Mouse (Mus musculus): ENCODE measurements around the gene Snrk. TPM values are rescaled to one million over a fixed set of nuclear protein-coding genes. Genes with fewer than 3 reads are reported as not detected.

Gene Snrk
- total RNA-seq, 4 experiments from 2014 or later: 37.1 to 69.7 (median 59.6) TPM

DNA sequence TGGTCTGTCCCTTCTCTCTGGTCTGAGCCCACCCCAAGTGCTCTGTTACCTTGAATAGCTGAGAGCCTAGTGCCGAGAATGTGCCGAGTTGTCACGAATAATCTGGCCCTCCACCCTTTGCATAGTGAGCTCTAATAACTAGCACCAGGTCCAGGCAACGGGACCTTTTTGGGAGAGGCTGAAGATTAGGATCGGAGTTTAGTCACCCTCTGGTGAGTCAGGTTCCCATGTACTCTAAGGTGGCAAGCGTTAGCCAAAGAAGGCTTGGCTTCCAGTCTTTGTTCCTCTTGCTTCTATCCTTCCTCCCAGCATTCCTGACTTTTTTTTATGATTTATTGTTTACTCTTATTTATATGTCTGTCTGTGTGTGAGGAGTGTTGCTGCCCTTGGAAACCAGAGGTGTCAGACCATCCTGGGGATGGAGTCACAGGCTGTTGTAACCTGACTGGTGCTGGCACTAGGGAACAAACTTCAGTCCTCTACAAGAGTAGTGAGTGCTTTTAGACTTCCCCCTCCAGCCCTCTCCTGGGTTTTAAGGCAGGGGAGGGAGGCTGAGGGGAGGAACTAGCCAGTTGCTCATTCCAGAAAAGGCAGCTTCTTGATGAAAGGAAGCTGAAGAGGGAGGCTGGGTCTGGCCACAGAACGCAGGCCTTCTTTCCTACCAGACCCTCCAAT is 9.2 kb upstream of the Snrk start:
- no peak for DNase-seq (ENCODE audit: low spot score in 2 of 2)

GRCm38 (mm10) chr9:122109553-122110225 is 7.4 kb upstream of the Snrk start:
- peak; percentile 61 to 80 for DNase-seq (ENCODE audit: low spot score in 2 of 2)

DNA sequence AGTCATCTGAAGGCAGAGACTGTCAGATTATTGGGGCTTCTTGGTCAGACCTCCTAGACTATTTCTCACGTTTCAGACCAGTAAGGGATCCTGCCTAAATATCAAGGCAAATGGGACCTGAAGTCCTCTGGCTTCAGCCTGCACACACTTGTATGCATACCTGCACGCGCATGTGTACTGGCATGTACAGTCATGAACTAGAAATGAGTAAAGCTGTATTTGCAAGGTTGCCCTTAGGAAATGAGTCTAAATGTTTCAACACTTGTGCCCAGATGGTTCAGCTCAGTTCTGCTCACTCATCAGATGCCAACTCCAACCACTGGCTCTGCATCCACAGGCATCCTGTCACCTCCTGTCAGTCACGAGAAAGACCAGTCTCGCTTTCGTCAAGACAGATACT is 6.6 kb upstream of the Snrk start:
- no peak for DNase-seq (ENCODE audit: low spot score in 2 of 2)

DNA sequence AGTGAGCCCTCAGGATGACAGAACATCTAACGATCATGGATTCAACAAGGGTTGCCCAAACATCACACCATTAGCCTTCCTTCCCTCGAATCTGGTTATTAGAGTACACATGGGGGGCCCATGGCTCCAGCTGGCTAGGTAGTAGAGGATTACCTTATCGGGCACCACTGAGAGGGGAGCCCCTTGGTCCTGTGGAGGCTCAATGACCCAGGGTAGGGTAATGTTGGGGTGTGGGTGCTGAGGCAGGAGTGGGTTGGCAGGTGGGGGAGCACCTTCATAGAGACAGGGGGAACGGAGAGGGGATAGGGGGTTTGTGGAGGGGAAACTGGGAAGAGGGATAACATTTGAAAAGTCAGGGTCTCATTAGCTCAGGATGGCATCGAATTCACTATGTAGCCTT is 6.1 kb upstream of the Snrk start:
- DNase-seq (ENCODE audit: low spot score in 2 of 2): no peak

- DNase-seq (ENCODE audit: low spot score in 2 of 2): peak; percentile 24 to 34
Measured at GRCm38 (mm10) chr9:122115552-122115951, 1.5 kb upstream of the Snrk start.

DNA sequence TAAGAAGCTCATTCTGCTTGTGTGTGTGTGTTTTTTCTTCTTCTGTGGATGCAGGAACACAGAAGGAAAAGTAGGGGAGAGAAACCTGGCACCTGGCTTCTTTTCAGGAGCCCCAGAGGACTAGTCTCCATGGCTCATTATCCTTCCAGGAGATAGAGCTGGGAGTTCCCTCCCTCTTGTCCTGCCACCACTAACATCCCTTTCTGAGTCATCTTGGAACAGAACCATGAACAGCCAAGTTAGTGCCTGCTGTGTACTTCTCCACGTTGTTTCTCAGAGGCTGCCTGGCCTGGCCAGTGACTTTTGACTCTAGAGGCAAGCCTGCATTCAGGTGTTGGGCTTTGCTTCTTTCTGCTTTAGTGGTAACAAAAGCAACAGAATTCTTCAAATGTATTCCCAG is 707 bp upstream of the Snrk start:
- no peak for DNase-seq (ENCODE audit: low spot score in 2 of 2)

DNA sequence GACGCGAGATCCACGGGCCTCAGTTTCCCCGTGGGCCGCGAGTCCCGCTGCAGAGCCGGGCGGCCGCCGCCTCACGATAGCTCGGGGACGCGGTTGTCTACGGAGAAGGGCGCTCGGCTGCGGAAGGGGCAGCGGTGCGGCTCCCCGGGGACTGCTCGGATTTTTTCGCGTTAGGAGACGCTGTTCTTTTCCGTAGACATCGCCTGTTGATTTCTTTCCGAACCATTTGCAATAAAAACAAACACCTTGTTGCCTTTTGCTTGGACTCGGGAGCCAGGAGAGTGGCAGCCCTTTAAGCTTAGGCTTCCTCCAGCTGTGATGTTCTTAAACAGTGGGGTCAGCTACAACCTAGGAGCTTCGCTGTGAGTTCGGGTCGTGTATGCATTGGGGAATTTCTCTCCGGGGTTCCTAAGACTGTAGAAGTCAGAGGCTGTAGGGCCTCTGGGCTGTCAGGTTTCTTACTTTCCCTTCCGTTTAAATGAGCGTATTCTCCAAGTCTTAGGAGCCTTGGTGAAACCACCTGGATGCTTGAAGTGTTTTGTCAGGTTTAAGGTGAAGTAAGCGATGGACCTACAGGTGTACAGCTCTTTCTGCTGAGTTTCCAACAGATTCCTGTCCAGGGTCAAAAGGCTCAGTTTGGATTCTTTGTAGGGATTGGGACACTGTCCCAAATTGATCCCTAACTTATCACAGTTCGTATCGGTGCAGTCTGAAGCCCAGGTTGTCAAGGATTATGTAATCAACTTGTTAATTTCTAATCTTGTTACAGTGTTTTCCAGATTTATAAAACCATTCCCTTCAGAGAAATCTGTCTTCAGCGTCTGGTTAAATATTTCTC is 845 bp downstream of the Snrk start:
- no peak for DNase-seq (ENCODE audit: low spot score in 2 of 2)

DNA sequence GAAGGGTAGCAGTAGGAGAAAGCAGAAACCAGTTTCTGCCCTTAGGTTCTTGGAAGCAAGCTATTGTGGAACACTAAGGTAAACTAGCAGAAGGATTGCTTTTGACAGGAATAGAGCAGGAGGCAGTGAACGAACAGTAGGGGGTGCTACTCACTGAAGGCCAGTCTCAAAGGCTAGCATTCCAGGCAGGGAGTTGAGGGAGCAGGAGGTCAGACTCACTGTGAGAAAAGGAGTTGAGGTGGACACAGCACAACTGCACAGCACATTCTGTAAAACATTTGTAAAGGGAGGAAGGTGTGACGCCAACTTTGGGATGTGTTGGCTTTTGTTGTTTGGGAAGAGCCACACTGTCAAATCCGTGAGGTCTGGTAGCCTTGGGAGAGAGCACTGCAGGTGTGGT is 3.0 kb downstream of the Snrk start:
- peak; percentile 35 to 41 for DNase-seq (ENCODE audit: low spot score in 2 of 2)

DNA sequence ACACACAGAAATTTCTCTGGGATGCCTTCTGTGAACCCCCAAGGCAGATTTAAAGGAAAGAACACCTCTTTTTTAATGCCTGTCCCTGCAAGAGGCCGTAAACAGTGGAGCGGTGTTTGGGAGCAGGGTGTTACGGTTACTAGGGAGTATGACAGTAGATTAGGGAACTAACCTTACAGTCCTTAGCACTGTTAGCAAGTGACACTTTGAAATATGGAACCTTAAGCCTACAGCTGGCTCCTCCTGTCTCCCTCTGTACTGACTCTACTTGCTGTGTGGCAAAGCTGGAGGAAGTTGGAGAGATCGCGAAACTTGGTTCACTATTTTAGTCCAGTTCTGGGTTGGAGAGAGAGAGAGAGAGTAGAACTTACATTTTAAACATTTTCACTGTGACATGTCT is 5.0 kb downstream of the Snrk start:
- DNase-seq (ENCODE audit: low spot score in 2 of 2): no peak

GRCm38 (mm10) chr9:122123181-122123580 is 6.1 kb downstream of the Snrk start:
- DNase-seq (ENCODE audit: low spot score in 2 of 2): no peak

DNA sequence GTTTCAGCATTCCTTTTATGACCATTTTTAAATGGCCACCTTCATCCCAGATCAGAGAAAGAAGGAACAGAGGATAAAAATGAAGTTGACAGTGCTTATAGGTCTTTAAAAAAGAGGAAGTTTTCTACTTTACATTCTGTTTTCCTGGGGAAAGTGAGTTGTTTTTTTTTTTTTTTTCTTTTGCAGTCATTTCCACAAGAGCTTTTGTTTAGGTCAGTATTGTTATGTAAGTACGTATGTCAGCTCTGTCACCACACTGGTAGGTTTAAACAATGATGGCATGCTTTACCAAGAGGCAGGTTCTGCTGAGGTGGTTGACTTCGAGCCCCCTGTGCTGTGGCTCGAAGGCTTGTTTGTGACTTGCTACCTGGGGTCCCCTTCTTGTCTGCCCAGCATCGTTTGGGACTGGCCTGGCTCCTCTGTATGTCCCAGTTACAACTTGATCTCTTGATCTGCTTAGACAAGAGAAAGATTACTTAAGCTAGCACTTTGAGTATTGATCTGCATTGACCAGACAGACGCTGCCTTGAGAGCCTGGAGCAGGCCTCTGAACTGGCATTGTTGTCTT is 8.7 kb downstream of the Snrk start:
- DNase-seq (ENCODE audit: low spot score in 2 of 2): no peak

- DNase-seq (ENCODE audit: low spot score in 2 of 2): no peak
Measured at GRCm38 (mm10) chr9:122126790-122127189, 9.7 kb downstream of the Snrk start.

- DNase-seq (ENCODE audit: low spot score in 2 of 2): no peak
Measured at GRCm38 (mm10) chr9:122127271-122127785, 10.3 kb downstream of the Snrk start.

DNA sequence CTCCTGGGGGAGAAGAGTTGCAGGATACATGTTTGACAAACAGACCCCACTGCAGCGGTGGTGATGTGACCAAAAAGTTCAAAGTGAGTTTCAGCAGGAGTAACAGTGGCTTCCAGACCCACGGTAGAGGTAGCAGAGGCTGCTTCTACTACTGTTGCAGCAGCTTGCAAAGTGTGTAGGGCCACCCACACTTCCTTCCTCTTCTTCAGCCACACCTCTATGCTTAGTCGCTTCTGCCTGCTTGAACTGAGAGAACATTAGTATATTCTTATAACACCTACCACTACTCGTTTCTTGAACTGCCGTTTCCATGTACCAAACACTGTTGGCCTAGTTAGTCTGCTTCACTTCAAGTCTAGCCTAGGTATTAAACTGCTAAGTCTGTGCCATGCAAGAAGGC is 11.6 kb downstream of the Snrk start:
- no peak for DNase-seq (ENCODE audit: low spot score in 2 of 2)

DNA sequence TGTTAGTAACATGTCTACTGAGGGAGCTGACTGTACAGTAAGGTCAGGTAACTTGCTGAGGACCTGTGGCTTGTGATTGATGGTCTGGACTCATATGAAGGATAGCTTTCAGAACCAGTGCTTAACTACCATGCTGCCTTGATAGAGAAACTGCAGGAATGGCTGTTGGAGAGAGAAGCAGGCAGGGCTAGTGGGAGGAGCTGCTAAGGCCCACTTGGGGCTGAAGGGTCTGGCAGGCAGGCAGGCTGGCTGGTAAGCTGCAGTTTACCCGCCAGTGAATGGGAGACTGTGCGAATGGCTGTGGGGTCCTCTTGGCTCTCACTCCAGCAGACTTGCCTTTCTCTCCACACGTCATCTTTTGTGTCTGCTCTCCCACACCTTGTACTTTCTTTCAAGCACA is 13.6 kb downstream of the Snrk start:
- DNase-seq (ENCODE audit: low spot score in 2 of 2): no peak

- DNase-seq (ENCODE audit: low spot score in 2 of 2): no peak
Measured at GRCm38 (mm10) chr9:122132145-122132544, 15.1 kb downstream of the Snrk start.

- DNase-seq (ENCODE audit: low spot score in 2 of 2): no peak
Measured at GRCm38 (mm10) chr9:122135095-122135884, 18.2 kb downstream of the Snrk start.

GRCm38 (mm10) chr9:122135885-122136170 is 18.8 kb downstream of the Snrk start:
- DNase-seq (ENCODE audit: low spot score in 2 of 2): no peak

DNA sequence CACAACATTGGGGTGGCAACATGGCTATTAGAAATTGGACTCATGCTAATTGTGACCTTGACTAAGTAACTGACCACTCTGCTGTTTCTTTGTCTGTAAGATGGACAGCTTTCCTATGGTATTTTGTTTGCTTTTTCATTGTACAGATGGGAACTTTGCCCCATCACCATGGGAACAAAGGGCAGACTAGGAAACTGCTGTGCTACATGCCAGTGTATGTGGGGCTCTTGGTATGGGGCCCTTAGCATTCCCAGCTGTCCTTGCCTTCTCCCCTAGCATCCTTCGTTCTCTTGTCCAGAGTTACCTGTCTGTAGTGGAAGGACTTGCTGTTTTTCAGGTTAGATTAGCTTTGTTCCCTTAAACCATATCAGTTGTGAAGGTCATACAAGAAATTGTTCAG is 20.9 kb downstream of the Snrk start:
- no peak for DNase-seq (ENCODE audit: low spot score in 2 of 2)

GRCm38 (mm10) chr9:122138371-122139029 is 21.4 kb downstream of the Snrk start:
- no peak for DNase-seq (ENCODE audit: low spot score in 2 of 2)

DNA sequence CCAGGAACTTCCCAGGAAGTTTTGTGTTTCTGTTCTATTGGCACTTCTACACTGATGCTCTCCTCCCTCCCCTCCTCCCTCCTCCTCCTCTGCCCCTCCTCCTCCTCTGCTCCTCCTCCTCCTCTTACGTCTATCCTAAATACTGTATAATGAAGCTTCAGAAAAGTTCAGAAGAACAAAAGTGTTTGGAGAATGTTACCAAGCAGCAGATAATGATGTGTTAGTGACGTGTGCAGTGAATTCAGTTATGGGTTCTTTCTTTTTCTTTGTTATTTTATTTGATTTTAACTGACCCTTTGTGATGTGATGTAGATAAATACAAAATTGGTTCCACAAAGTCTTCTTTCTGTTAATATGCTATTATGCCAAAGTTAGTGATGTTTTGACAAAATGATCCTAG is 22.2 kb downstream of the Snrk start:
- no peak for DNase-seq (ENCODE audit: low spot score in 2 of 2)
